Mouse (Mus musculus) kidney, postnatal 0 days (tissue): ENCODE data around the gene Syn2. TPM values are rescaled to one million over a fixed set of nuclear protein-coding genes. Genes with fewer than 3 reads are reported as not detected.

ENCODE experiments used
- ATAC-seq: fragments of 200-750 bp; cut with Nextera tagmentation; replicated peaks from 2 replicates; pipeline ENCODE4 v1.8.0; 2017; ENCODE audit warnings: low read depth, moderate number of reproducible peaks, moderate TSS enrichment, moderate library complexity; ENCODE audit not compliant: low FRiP score
- DNase-seq: peaks from one replicate; pipeline ENCODE4 v3.0.0-alpha.2; 2016; ENCODE audit warnings: low spot score
- H3K27ac ChIP-seq: fragments of 300-500 bp; sonication (generic); 2 replicates; pipeline ENCODE4 v1.5.1; 2014; ENCODE audit warnings: mild to moderate bottlenecking
- H3K27me3 ChIP-seq: fragments of 300-500 bp; sonication (generic); 2 replicates; pipeline ENCODE4 v1.6.1; 2014; ENCODE audit warnings: low read length, mixed read lengths; ENCODE audit not compliant: insufficient read depth
- H3K36me3 ChIP-seq: fragments of 300-500 bp; sonication (generic); 2 replicates; pipeline ENCODE4 v1.6.1; 2014; ENCODE audit warnings: low read length, mixed read lengths; ENCODE audit not compliant: insufficient read depth
- H3K4me1 ChIP-seq: fragments of 300-500 bp; sonication (generic); replicated peaks from 2 replicates; pipeline ENCODE4 v1.6.1; 2014; ENCODE audit warnings: antibody characterized with exemption, low read length, mixed read lengths; ENCODE audit not compliant: insufficient read depth
- H3K4me2 ChIP-seq: fragments of 300-500 bp; sonication (generic); 2 replicates; pipeline ENCODE4 v1.6.1; 2014; ENCODE audit warnings: mild to moderate bottlenecking, low read length, moderate library complexity, mixed read lengths
- H3K4me3 ChIP-seq: fragments of 300-500 bp; sonication (generic); replicated peaks from 2 replicates; pipeline ENCODE4 v1.5.1; 2014; ENCODE audit warnings: low read depth, low read length
- H3K9ac ChIP-seq: fragments of 300-500 bp; sonication (generic); 2 replicates; pipeline ENCODE4 v1.6.1; 2014; ENCODE audit warnings: low read depth, low read length
- H3K9me3 ChIP-seq: fragments of 300-500 bp; sonication (generic); replicated peaks from 2 replicates; pipeline ENCODE4 v1.6.1; 2016; ENCODE audit warnings: low read length, inconsistent platforms, mixed read lengths
- CTCF ChIP-seq: IDR thresholded peaks from 2 replicates; pipeline ENCODE4 v1.5.1; 2016; ENCODE audit warnings: antibody characterized with exemption, low read depth, mild to moderate bottlenecking, moderate library complexity
- WGBS: fragments of 180-500 bp; shearing (Covaris S2); extraction: QIAGEN DNeasy Blood & Tissue Kit; methylation state at CpG from one replicate; pipeline ENCODE4 v1.1.7; 2014; 5-methylcytosine and 5-hydroxymethylcytosine counted together
- polyA plus RNA-seq: library from polyadenylated mRNA; unstranded; fragments of >200 nt; fragmentation: Nextera tagmentation; extraction: Ambion mirVana; gene quantifications from 2 replicates; pipeline ENCODE4 v1.2.1, GENCODE M21; 2015

Gene Syn2
- polyA plus RNA-seq, 1 experiment from 2014 or later = 4.1 TPM

DNA sequence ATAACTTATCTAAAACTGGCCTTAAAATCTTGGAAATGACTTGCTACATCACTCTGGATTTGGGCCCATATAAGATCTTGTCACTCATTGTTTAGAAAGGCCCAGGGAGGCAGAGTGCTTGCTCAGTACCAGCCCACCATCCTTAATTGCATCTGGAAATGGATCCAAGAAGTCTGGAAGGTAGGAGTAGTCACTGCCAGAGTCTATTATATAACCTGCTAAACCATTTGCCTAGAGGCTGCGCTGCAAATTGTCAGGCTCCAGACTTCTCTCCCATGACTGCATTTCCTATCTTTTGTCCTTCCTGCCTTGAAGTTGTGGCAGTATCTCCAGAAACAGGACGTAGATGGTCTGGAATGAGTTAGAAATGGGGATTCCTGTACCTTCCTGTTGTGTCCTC is 75.5 kb downstream of the Syn2 start:
- WGBS = 47% methylated on average over 2 of the region's 2 CpGs
- Histone ChIP-seq H3K9me3 (no peaks in the 10 kb centered on the region), H3K27ac (no peak overlapping the region), H3K4me2 (no peak overlapping the region), H3K36me3 (no peaks in the 10 kb centered on the region), H3K9ac (no peak overlapping the region), H3K27me3 (no peaks in the 10 kb centered on the region), H3K4me3 (no peak overlapping the region), H3K4me1 (no peaks in the 10 kb centered on the region)
- ATAC-seq = no peak
- DNase-seq = no peak
- no peak for TF ChIP-seq CTCF

DNA sequence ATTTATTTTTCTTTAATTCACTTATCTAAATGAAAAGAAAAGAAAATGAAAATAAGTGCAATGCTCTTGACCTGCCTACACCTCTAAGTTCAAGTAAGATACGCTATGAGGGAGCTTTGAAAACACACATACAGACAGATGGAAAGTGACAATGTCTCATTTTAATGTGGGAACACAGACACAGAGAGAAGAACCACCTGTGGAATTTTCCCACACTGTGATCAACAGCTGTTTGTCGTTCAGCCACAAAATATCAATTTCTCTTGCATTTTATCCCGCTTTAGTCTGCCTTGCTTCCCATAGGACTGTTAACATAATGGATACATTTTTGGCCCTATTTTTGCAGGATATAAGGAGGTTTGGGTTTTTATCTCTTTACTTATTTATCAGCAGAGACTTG is 76.1 kb downstream of the Syn2 start:
- TF ChIP-seq CTCF = no peak

DNA sequence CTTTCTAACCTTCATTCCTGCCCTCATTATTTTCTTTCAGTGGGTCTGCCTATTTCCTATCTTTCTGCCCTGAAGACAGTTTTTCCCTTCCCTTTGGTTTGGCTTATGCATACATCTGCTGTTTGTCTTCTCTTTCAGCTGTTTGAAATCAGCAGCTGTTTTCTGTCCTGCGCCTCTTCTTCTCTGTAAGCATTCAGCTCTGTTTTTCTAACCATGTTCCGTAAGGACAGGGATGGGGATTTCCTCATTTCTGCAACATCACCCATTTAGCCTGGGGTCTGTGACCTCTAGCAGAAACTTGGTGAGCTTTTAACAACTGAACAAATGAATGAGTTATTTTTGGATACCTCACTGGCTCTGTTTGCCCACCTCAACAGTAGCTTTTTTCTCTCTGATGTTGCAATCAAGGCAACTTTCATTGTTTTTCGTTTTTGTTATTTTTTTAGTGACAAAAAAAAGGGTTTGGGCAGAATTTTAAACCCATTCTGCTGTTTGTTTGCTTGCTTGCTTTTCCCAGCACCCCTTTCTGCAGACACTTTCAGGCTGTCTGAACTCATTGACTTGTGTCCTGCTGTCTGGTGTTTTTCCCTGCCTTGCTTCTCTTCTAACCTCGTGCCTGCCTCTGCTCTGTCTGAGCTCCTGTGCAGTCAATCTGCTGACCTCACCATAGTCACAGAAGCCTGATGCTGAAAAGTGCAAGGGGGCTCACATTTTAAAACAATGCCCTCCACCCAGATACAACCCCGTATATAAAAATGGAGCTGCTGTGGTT is 77.6 kb downstream of the Syn2 start:
- WGBS = 42% methylated on average over 5 of the region's 5 CpGs
- ATAC-seq (no peak), DNase-seq (peak; percentile 44)
- TF ChIP-seq CTCF = no peak
- H3K27me3 ChIP-seq = no peaks in the 10 kb centered on the region
- no peaks in the 10 kb centered on the region for H3K9me3 ChIP-seq
- H3K4me3 ChIP-seq = no peak overlapping the region
- no peaks in the 10 kb centered on the region for H3K36me3 ChIP-seq
- H3K4me2 ChIP-seq = no peak overlapping the region
- no peak overlapping the region for H3K9ac ChIP-seq
- H3K27ac ChIP-seq = no peak overlapping the region
- H3K4me1 ChIP-seq = no peaks in the 10 kb centered on the region

More for the DNA sequence above, 76.1 kb downstream of the Syn2 start:
- H3K9ac ChIP-seq = no peak overlapping the region
- no peak overlapping the region for H3K27ac ChIP-seq
- 42% methylated on average over 3 of the region's 3 CpGs for WGBS
- H3K27me3 ChIP-seq = no peaks in the 10 kb centered on the region
- DNase-seq (peak; percentile 40), ATAC-seq (no peak)
- H3K4me3 ChIP-seq = no peak overlapping the region
- no peaks in the 10 kb centered on the region for H3K4me1 ChIP-seq
- H3K9me3 ChIP-seq = no peaks in the 10 kb centered on the region
- H3K36me3 ChIP-seq = no peaks in the 10 kb centered on the region
- no peak overlapping the region for H3K4me2 ChIP-seq

- 41% methylated on average over 5 of the region's 5 CpGs for WGBS
These were observed 78.4 kb downstream of the Syn2 start for GRCm38 (mm10) chr6:115213129-115213528.

GRCm38 (mm10) chr6:115221215-115221641 is 86.5 kb downstream of the Syn2 start:
- H3K9me3 ChIP-seq = no peaks in the 10 kb centered on the region
- no peak overlapping the region for H3K9ac ChIP-seq
- H3K4me1 ChIP-seq = no peaks in the 10 kb centered on the region
- no peaks in the 10 kb centered on the region for H3K27me3 ChIP-seq
- DNase-seq = no peak
- no peak overlapping the region for H3K4me2 ChIP-seq
- no peak overlapping the region for H3K4me3 ChIP-seq
- no peak for TF ChIP-seq CTCF
- WGBS = 80% methylated on average over 8 of the region's 8 CpGs
- no peak overlapping the region for H3K27ac ChIP-seq
- ATAC-seq = no peak
- no peaks in the 10 kb centered on the region for H3K36me3 ChIP-seq

More at GRCm38 (mm10) chr6:115213129-115213528, 78.4 kb downstream of the Syn2 start:
- H3K9me3 ChIP-seq = no peaks in the 10 kb centered on the region
- ATAC-seq (no peak), DNase-seq (peak; percentile 20)
- no peak overlapping the region for H3K4me2 ChIP-seq
- no peak overlapping the region for H3K27ac ChIP-seq
- H3K36me3 ChIP-seq = no peaks in the 10 kb centered on the region
- no peak for TF ChIP-seq CTCF
- no peaks in the 10 kb centered on the region for H3K4me1 ChIP-seq
- H3K4me3 ChIP-seq = no peak overlapping the region
- no peaks in the 10 kb centered on the region for H3K27me3 ChIP-seq
- H3K9ac ChIP-seq = no peak overlapping the region

DNA sequence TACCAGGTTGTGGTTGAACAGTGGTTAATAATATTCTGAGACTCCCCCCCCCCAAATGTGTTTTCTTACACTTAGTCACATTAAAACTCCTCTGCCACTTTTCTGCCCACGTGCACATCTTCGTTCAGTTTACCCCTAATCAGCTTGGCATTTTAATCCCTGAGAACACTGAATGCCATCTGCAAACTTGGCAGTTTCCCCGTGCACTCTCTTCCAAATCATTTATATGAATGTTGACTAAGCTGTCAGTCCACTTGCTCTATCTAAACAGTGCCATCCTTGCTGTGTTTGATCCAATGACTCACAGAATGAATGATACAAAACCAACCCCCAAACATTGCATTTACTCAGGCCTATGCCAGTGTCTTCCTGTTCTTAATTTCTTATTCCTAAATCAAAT is 90.8 kb downstream of the Syn2 start:
- H3K9me3 ChIP-seq = no peaks in the 10 kb centered on the region
- no peak overlapping the region for H3K4me2 ChIP-seq
- H3K9ac ChIP-seq = no peak overlapping the region
- whole genome bisulfite sequencing = 58% methylated on average over 3 of the region's 3 CpGs
- ATAC-seq (no peak), DNase-seq (no peak)
- H3K36me3 ChIP-seq = no peaks in the 10 kb centered on the region
- H3K4me3 ChIP-seq = no peak overlapping the region
- no peak for TF ChIP-seq CTCF
- no peaks in the 10 kb centered on the region for H3K4me1 ChIP-seq
- H3K27me3 ChIP-seq = no peaks in the 10 kb centered on the region
- no peak overlapping the region for H3K27ac ChIP-seq
